9 mouse cellular contexts compared by ENCODE assay signal in genomic region chr9:65195053-65195452, GRCm38 (mm10). TPM values are rescaled to one million over a fixed set of nuclear protein-coding genes. Genes with fewer than 3 reads are reported as not detected.
A peak's percentile ranks its signal among the peaks of the same experiment; 100 is the strongest.
DNase-seq lines count a peak whose midpoint lies in the region; ATAC-seq lines count a peak whose summit lies in the region.
"Had no signal": no experiment of that assay in that cellular context is flagged by ENCODE, and none has a peak within 500 bp of the region (broad histone marks: within the 10 kb centered on the region; RNA-seq: fewer than 3 reads in every experiment).

Gene Parp16, plus strand, starts transcription at chr9:65195353.

- 66% methylated on average over 4 of the region's 4 CpGs for WGBS in kidney, embryonic 15.5 days
- WGBS in hindbrain, embryonic 11.5 days = 85% methylated on average over 4 of the region's 4 CpGs
- 85% methylated on average over 4 of the region's 4 CpGs for WGBS in midbrain, embryonic 13.5 days

- H3K4me3 ChIP-seq in kidney, embryonic 15.5 days (replicated peaks) = no peak within 1 kb of the TSS
- no peak within 1 kb of the TSS for H3K4me3 ChIP-seq in hindbrain, embryonic 11.5 days (ENCODE audit: low read depth, low read length)
- H3K4me3 ChIP-seq in midbrain, embryonic 13.5 days (replicated peaks) = no peak within 1 kb of the TSS

- H3K27ac ChIP-seq in kidney, embryonic 15.5 days = peak within 1 kb of the TSS; percentile 96
- peak within 1 kb of the TSS; percentile 65 for H3K27ac ChIP-seq in hindbrain, embryonic 11.5 days (ENCODE audit: low read depth, low read length)
- peak within 1 kb of the TSS; percentile 87 for H3K27ac ChIP-seq in midbrain, embryonic 13.5 days

- H3K36me3 ChIP-seq in kidney, embryonic 15.5 days = no peaks in the 10 kb centered on the region
- no peaks in the 10 kb centered on the region for H3K36me3 ChIP-seq in hindbrain, embryonic 11.5 days (ENCODE audit: control insufficient read depth, insufficient read depth, low read length)
- H3K36me3 ChIP-seq in midbrain, embryonic 13.5 days = no peaks in the 10 kb centered on the region

- H3K9me3 ChIP-seq in kidney, embryonic 15.5 days (replicated peaks) = no peaks in the 10 kb centered on the region; the same call in 1 of the 2 replicates
- H3K9me3 ChIP-seq in hindbrain, embryonic 11.5 days (ENCODE audit: control insufficient read depth, low read length) = no peaks in the 10 kb centered on the region
- H3K9me3 ChIP-seq in midbrain, embryonic 13.5 days = no peaks in the 10 kb centered on the region

- H3K4me1 ChIP-seq in kidney, embryonic 15.5 days = peaks cover 67% of the 10 kb centered on the region
- peaks cover 10% of the 10 kb centered on the region; the same call in 1 of the 2 replicates for H3K4me1 ChIP-seq in hindbrain, embryonic 11.5 days (replicated peaks; ENCODE audit: control insufficient read depth, insufficient read depth, low read length)
- peaks cover 39% of the 10 kb centered on the region for H3K4me1 ChIP-seq in midbrain, embryonic 13.5 days (replicated peaks)

- H3K27me3 ChIP-seq in kidney, embryonic 15.5 days = 0 out of 2 replicates have a peak, but pooled peaks cover 8% of the 10 kb centered on the region
- no peaks in the 10 kb centered on the region for H3K27me3 ChIP-seq in hindbrain, embryonic 11.5 days (ENCODE audit: control insufficient read depth, insufficient read depth, low read length)
- H3K27me3 ChIP-seq in midbrain, embryonic 13.5 days = no peaks in the 10 kb centered on the region
- H3K27me3 ChIP-seq: Patski had no signal

- peak within 1 kb of the TSS; percentile 24 for H3K4me2 ChIP-seq in kidney, embryonic 15.5 days
- no peak within 1 kb of the TSS for H3K4me2 ChIP-seq in hindbrain, embryonic 11.5 days (replicated peaks; ENCODE audit: low read depth, low read length)
- H3K4me2 ChIP-seq in midbrain, embryonic 13.5 days (replicated peaks) = peak within 1 kb of the TSS; percentile 41

- DNase-seq in kidney, adult 11 months = no peak
- no peak for DNase-seq in adrenal gland, postnatal 36 days
- DNase-seq in hindbrain, embryonic 11.5 days (ENCODE audit: low spot score) = no peak
- DNase-seq in embryo, embryonic 10.5 days (ENCODE audit: low spot score) = no peak
- DNase-seq in urinary bladder, postnatal 36 days (ENCODE audit: low spot score in 2 of 2) = no peak
- DNase-seq in T-cell, adult 2 months (ENCODE audit: low spot score) = no peak

- H3K9ac ChIP-seq in kidney, embryonic 15.5 days = 0 out of 2 replicates have a peak within 1 kb of the TSS, but pooled peaks have one; percentile 19
- peak within 1 kb of the TSS; percentile 21; the same call in 1 of the 2 replicates for H3K9ac ChIP-seq in hindbrain, embryonic 11.5 days (ENCODE audit: low read depth, low read length)
- peak within 1 kb of the TSS; percentile 51; the same call in 1 of the 2 replicates for H3K9ac ChIP-seq in midbrain, embryonic 13.5 days (replicated peaks)

- no peak for ATAC-seq in kidney, embryonic 15.5 days (replicated peaks; ENCODE audit: low FRiP score)
- no peak for ATAC-seq in hindbrain, embryonic 11.5 days (ENCODE audit: low FRiP score)
- no peak for ATAC-seq in midbrain, embryonic 13.5 days

RNA-seq across cellular contexts. Expression of gene Parp16, which starts in this region (rescaled TPM):
- 7.9 and 8.1 TPM in 2 replicates for polyA plus RNA-seq in kidney, embryonic 15.5 days (2015; fragmentation: Nextera tagmentation; extraction: Ambion mirVana)
- total RNA-seq in adrenal gland, postnatal 36 days (2021) = 10 to 100 TPM; 11.8 to 21.2 TPM
- polyA plus RNA-seq in hindbrain, embryonic 11.5 days (2014; fragmentation: Nextera tagmentation; extraction: Ambion mirVana) = 4.0 and 6.5 TPM in 2 replicates
- polyA plus RNA-seq in midbrain, embryonic 13.5 days (2015; fragmentation: Nextera tagmentation; extraction: Ambion mirVana) = 4.8 and 5.6 TPM in 2 replicates
